Mouse (Mus musculus) MEL (cell line): ENCODE measurements around the gene Gnat1. TPM values are rescaled to one million over a fixed set of nuclear protein-coding genes. Genes with fewer than 3 reads are reported as not detected.

Experiments used
- DNase-seq: peaks from one replicate; pipeline ENCODE4 v3.0.0; 2011; ENCODE audit warnings: low read depth, low spot score
- H3K27ac ChIP-seq: 2 replicates; pipeline ENCODE4 v1.5.1; 2012; ENCODE audit warnings: low read depth, mild to moderate bottlenecking, control low read depth, low read length, moderate library complexity; ENCODE audit not compliant: control insufficient read depth
- H3K27me3 ChIP-seq, 2 experiments: fragments of 150-350 bp in 1 of 2; sonication (generic) in 1 of 2; 2 replicates each; pipeline ENCODE4 v1.6.1; 2012; ENCODE audit warnings: low read length in 2 of 2, mild to moderate bottlenecking in 2 of 2, improper control_type of control experiment in 1 of 2, moderate library complexity in 1 of 2; ENCODE audit not compliant: insufficient read depth in 2 of 2, control insufficient read depth in 1 of 2
- H3K36me3 ChIP-seq, 2 experiments: 2 replicates each; pipeline ENCODE4 v1.6.1; 2012 to 2014; ENCODE audit warnings: low read length in 2 of 2, improper control_type of control experiment in 1 of 2, inconsistent platforms in 1 of 2, mild to moderate bottlenecking in 1 of 2; ENCODE audit not compliant: insufficient read depth in 2 of 2, control insufficient read depth in 1 of 2
- H3K4me1 ChIP-seq, 2 experiments: fragments of 150-350 bp in 1 of 2; sonication (generic) in 1 of 2; 2 replicates each; pipeline ENCODE4 v1.6.1; 2012; ENCODE audit warnings: low read length in 2 of 2, improper control_type of control experiment in 1 of 2, mild to moderate bottlenecking in 1 of 2; ENCODE audit not compliant: insufficient read depth in 2 of 2, control insufficient read depth in 1 of 2
- H3K4me3 ChIP-seq, 2 experiments: fragments of 150-350 bp in 1 of 2; sonication (generic) in 1 of 2; 2 replicates each; pipeline ENCODE4 v1.5.1; 2012; ENCODE audit warnings: low read depth in 2 of 2, low read length in 2 of 2, mild to moderate bottlenecking in 2 of 2, moderate library complexity in 2 of 2, control low read depth in 1 of 2, improper control_type of control experiment in 1 of 2; ENCODE audit not compliant: control insufficient read depth in 1 of 2, insufficient read depth in 1 of 2
- H3K79me2 ChIP-seq: 2 replicates; pipeline ENCODE4 v1.6.1; 2012; ENCODE audit warnings: mild to moderate bottlenecking, low read length, moderate library complexity; ENCODE audit not compliant: control insufficient read depth, poor library complexity, insufficient read depth
- H3K9ac ChIP-seq: 2 replicates; pipeline ENCODE4 v1.6.1; 2012; ENCODE audit warnings: low read depth, mild to moderate bottlenecking, control low read depth, low read length, moderate library complexity; ENCODE audit not compliant: control insufficient read depth, poor library complexity, severe bottlenecking
- H3K9me3 ChIP-seq: fragments of 150-350 bp; sonication (generic); replicated peaks from 2 replicates; pipeline ENCODE4 v1.6.1; 2012; ENCODE audit warnings: mild to moderate bottlenecking, low read length, improper control_type of control experiment, moderate library complexity; ENCODE audit not compliant: insufficient read depth
- BHLHE40 ChIP-seq: IDR thresholded peaks from 2 replicates; pipeline ENCODE4 v1.6.1; 2012; ENCODE audit warnings: low read depth, mild to moderate bottlenecking, inconsistent platforms, low read length, improper control_type of control experiment, borderline replicate concordance
- CHD1 ChIP-seq: IDR thresholded peaks from 2 replicates; pipeline ENCODE4 v1.6.1; 2012; ENCODE audit warnings: low read depth, mild to moderate bottlenecking, inconsistent platforms, low read length, improper control_type of control experiment
- CHD2 ChIP-seq: IDR thresholded peaks from 2 replicates; pipeline ENCODE4 v1.6.1; 2011; ENCODE audit warnings: low read length, improper control_type of control experiment
- CTCF ChIP-seq, 3 experiments: IDR thresholded peaks in 2 of 3; conservative IDR thresholded peaks in 1 of 3; 2 replicates each; pipeline ENCODE4 v1.5.1; 2011 to 2012; ENCODE audit warnings: low read length in 3 of 3, low read depth in 2 of 3, mild to moderate bottlenecking in 2 of 3, improper control_type of control experiment in 1 of 3, inconsistent platforms in 1 of 3, mixed read lengths in 1 of 3, moderate library complexity in 1 of 3; ENCODE audit not compliant: control insufficient read depth in 1 of 3, insufficient read depth in 1 of 3, poor library complexity in 1 of 3, severe bottlenecking in 1 of 3
- E2F4 ChIP-seq: IDR thresholded peaks from 2 replicates; pipeline ENCODE4 v1.6.1; 2011; ENCODE audit warnings: low read depth, low read length, improper control_type of control experiment, borderline replicate concordance
- ELF1 ChIP-seq: IDR thresholded peaks from 2 replicates; pipeline ENCODE4 v1.6.1; 2014; ENCODE audit warnings: low read depth, mild to moderate bottlenecking, inconsistent platforms, low read length, improper control_type of control experiment, moderate library complexity
- EP300 ChIP-seq, 2 experiments: IDR thresholded peaks; 2 replicates each; pipeline ENCODE4 v1.6.1; 2011; ENCODE audit warnings: improper control_type of control experiment in 2 of 2, low read length in 2 of 2, low read depth in 1 of 2, mild to moderate bottlenecking in 1 of 2
- ETS1 ChIP-seq: IDR thresholded peaks from 2 replicates; pipeline ENCODE4 v1.6.1; 2012; ENCODE audit warnings: low read depth, mild to moderate bottlenecking, inconsistent platforms, low read length, improper control_type of control experiment, moderate library complexity
- GABPA ChIP-seq: IDR thresholded peaks from 2 replicates; pipeline ENCODE4 v1.6.1; 2012; ENCODE audit warnings: low read depth, mild to moderate bottlenecking, inconsistent platforms, low read length, improper control_type of control experiment, moderate library complexity
- HCFC1 ChIP-seq: IDR thresholded peaks from 2 replicates; pipeline ENCODE4 v1.6.1; 2012; ENCODE audit warnings: low read depth, mild to moderate bottlenecking, inconsistent platforms, low read length, improper control_type of control experiment, moderate library complexity
- KAT2A ChIP-seq: conservative IDR thresholded peaks from 2 replicates; pipeline ENCODE4 v1.6.1; 2012; ENCODE audit warnings: low read depth, low read length, improper control_type of control experiment, inconsistent platforms
- MAFK ChIP-seq: IDR thresholded peaks from 2 replicates; pipeline ENCODE4 v1.6.1; 2011; ENCODE audit warnings: low read depth, mild to moderate bottlenecking, low read length, improper control_type of control experiment, borderline replicate concordance
- MAZ ChIP-seq: IDR thresholded peaks from 2 replicates; pipeline ENCODE4 v1.6.1; 2012; ENCODE audit warnings: low read depth, mild to moderate bottlenecking, inconsistent platforms, low read length, improper control_type of control experiment
- MEF2A ChIP-seq: IDR thresholded peaks from 2 replicates; pipeline ENCODE4 v1.6.1; 2014; ENCODE audit warnings: low read depth, mild to moderate bottlenecking, inconsistent platforms, low read length, improper control_type of control experiment; ENCODE audit not compliant: poor library complexity, insufficient replicate concordance, severe bottlenecking; ENCODE audit errors: extremely low read depth
- MXI1 ChIP-seq: IDR thresholded peaks from 2 replicates; pipeline ENCODE4 v1.6.1; 2011; ENCODE audit warnings: mild to moderate bottlenecking, low read depth, low read length, improper control_type of control experiment
- NELFE ChIP-seq: IDR thresholded peaks from 2 replicates; pipeline ENCODE4 v1.6.1; 2011; ENCODE audit warnings: low read depth, low read length, improper control_type of control experiment
- NRF1 ChIP-seq: IDR thresholded peaks from 2 replicates; pipeline ENCODE4 v1.6.1; 2014; ENCODE audit warnings: low read depth, mild to moderate bottlenecking, inconsistent platforms, low read length, improper control_type of control experiment, moderate library complexity; ENCODE audit not compliant: poor library complexity, insufficient read depth, severe bottlenecking
- POLR2A ChIP-seq, 2 experiments: IDR thresholded peaks; 2 replicates each; pipeline ENCODE4 v1.6.1; 2011 to 2012; ENCODE audit warnings: low read length in 2 of 2, mild to moderate bottlenecking in 2 of 2, control low read depth in 1 of 2, improper control_type of control experiment in 1 of 2, low read depth in 1 of 2, moderate library complexity in 1 of 2; ENCODE audit not compliant: control insufficient read depth in 1 of 2, insufficient read depth in 1 of 2, poor library complexity in 1 of 2
- POLR2AphosphoS2 ChIP-seq: IDR thresholded peaks from 2 replicates; pipeline ENCODE4 v1.6.1; 2011; ENCODE audit warnings: low read length, improper control_type of control experiment
- POLR2AphosphoS5 ChIP-seq: IDR thresholded peaks from 2 replicates; pipeline ENCODE4 v1.6.1; 2012; ENCODE audit warnings: low read depth, borderline replicate concordance, mild to moderate bottlenecking, inconsistent platforms, low read length, moderate library complexity, mixed read lengths
- RAD21 ChIP-seq: IDR thresholded peaks from 2 replicates; pipeline ENCODE4 v1.6.1; 2011; ENCODE audit warnings: mild to moderate bottlenecking, low read depth, low read length, improper control_type of control experiment
- RCOR1 ChIP-seq: IDR thresholded peaks from 2 replicates; pipeline ENCODE4 v1.6.1; 2012; ENCODE audit warnings: low read depth, mild to moderate bottlenecking, inconsistent platforms, low read length, improper control_type of control experiment
- SIN3A ChIP-seq: IDR thresholded peaks from 2 replicates; pipeline ENCODE4 v1.6.1; 2012; ENCODE audit warnings: low read length, improper control_type of control experiment, inconsistent platforms
- SMC3 ChIP-seq: IDR thresholded peaks from 2 replicates; pipeline ENCODE4 v1.6.1; 2011; ENCODE audit warnings: low read depth, low read length, improper control_type of control experiment
- TAL1 ChIP-seq: IDR thresholded peaks from 2 replicates; pipeline ENCODE4 v1.6.1; 2012; ENCODE audit warnings: mild to moderate bottlenecking, inconsistent platforms, low read length, moderate library complexity, mixed read lengths
- TBP ChIP-seq: IDR thresholded peaks from 2 replicates; pipeline ENCODE4 v1.8.0; 2011; ENCODE audit warnings: low read depth, low read length, improper control_type of control experiment
- TCF12 ChIP-seq: IDR thresholded peaks from 2 replicates; pipeline ENCODE4 v1.6.1; 2014; ENCODE audit warnings: low read depth, mild to moderate bottlenecking, inconsistent platforms, low read length, improper control_type of control experiment, moderate library complexity
- UBTF ChIP-seq: IDR thresholded peaks from 2 replicates; pipeline ENCODE4 v1.6.1; 2012; ENCODE audit warnings: low read depth, mild to moderate bottlenecking, inconsistent platforms, low read length, improper control_type of control experiment, moderate library complexity, borderline replicate concordance; ENCODE audit not compliant: insufficient read depth
- USF1 ChIP-seq: IDR thresholded peaks from 2 replicates; pipeline ENCODE4 v1.6.1; 2014; ENCODE audit warnings: low read depth, mild to moderate bottlenecking, inconsistent platforms, low read length, improper control_type of control experiment, moderate library complexity
- ZKSCAN1 ChIP-seq: IDR thresholded peaks from 2 replicates; pipeline ENCODE4 v1.6.1; 2012; ENCODE audit warnings: low read depth, mild to moderate bottlenecking, inconsistent platforms, low read length, improper control_type of control experiment, moderate library complexity
- ZNF384 ChIP-seq: IDR thresholded peaks from 2 replicates; pipeline ENCODE4 v1.6.1; 2012; ENCODE audit warnings: low read depth, mild to moderate bottlenecking, inconsistent platforms, low read length, improper control_type of control experiment
- polyA plus RNA-seq, 2 experiments: library from polyadenylated mRNA; stranded (reverse) in 1 of 2; unstranded in 1 of 2; fragments of >175 nt in 1 of 2; fragments of >200 nt in 1 of 2; gene quantifications; 2 replicates each; pipeline versions ENCODE4 v1.2.1 to v1.2.4; 2012; ENCODE audit warnings: low replicate concordance in 2 of 2, low read depth in 1 of 2; ENCODE audit not compliant: insufficient read length in 2 of 2, insufficient read depth in 1 of 2, missing spikeins in 1 of 2
- total RNA-seq: library from RNA; depleted of rRNA; stranded (reverse); fragments of 300-350 nt; gene quantifications from 2 replicates; pipeline ENCODE4 v1.2.3, GENCODE M21; 2012

Gene Gnat1
- total and polyA plus RNA-seq, 3 experiments = 0.27 to 326 TPM; not detected in 1

DNA sequence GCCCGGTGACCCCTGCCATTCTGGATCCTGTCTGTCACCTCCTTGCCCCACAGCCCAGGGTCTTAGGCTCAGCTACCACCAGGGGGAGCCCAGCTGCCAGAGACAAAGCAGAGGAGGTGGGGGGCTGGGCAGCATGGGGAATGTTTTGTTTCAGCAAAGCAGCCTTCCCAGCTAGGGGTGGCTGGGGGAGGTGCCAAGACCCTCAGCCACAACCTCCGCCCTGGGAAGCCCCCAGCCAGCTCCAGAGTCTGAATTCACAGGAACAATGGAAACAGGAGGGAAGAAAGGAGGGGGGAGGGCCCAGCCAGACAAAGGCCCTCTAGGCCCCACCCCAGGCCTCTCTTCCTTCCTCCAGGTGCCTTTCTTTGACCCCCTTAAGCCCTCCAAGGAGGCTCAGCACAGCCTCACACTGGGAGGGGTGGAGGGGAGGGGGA is 52.7 kb downstream of the Gnat1 start:
- TF ChIP-seq CTCF (IDR thresholded peaks at IDR 0.05 in 2 of 3, conservative IDR thresholded peaks at IDR 0.05 in 1 of 3; ENCODE audit: control insufficient read depth in 1 of 3, insufficient read depth in 1 of 3, low read depth in 2 of 3, low read length in 3 of 3, poor library complexity in 1 of 3, severe bottlenecking in 1 of 3) = peak; percentile 72 to 91 (median 81)
- no peak for TF ChIP-seq POLR2AphosphoS5
- TF ChIP-seq HCFC1 = peak; percentile 36; the same call in 1 of the 2 replicates
- no peak for TF ChIP-seq TAL1
- no peak for TF ChIP-seq MXI1
- TF ChIP-seq EP300 (IDR thresholded peaks at IDR 0.05; ENCODE audit: low read depth in 1 of 2, low read length in 2 of 2) = no peak
- TF ChIP-seq MAZ = peak; percentile 57; the same call in 1 of the 2 replicates
- peak; percentile 66 for TF ChIP-seq SMC3
- no peak for TF ChIP-seq UBTF
- no peak for TF ChIP-seq GABPA
- no peak for TF ChIP-seq USF1
- no peak for TF ChIP-seq ZNF384
- TF ChIP-seq MAFK = no peak
- no peak for TF ChIP-seq RCOR1
- TF ChIP-seq TBP = no peak
- no peak for TF ChIP-seq NRF1
- TF ChIP-seq MEF2A = no peak
- TF ChIP-seq RAD21 = peak; percentile 27
- TF ChIP-seq CHD1 = no peak
- TF ChIP-seq SIN3A = peak; percentile 48; the same call in 1 of the 2 replicates
- TF ChIP-seq NELFE = no peak
- 0 out of 2 replicates have a peak, but pooled peaks have one; percentile 36 for TF ChIP-seq BHLHE40
- no peak for TF ChIP-seq KAT2A
- no peak for TF ChIP-seq ZKSCAN1
- TF ChIP-seq CHD2 = peak; percentile 59
- no peak for TF ChIP-seq POLR2A (IDR thresholded peaks at IDR 0.05; ENCODE audit: control insufficient read depth in 1 of 2, insufficient read depth in 1 of 2, low read depth in 1 of 2, low read length in 2 of 2, poor library complexity in 1 of 2)
- TF ChIP-seq POLR2AphosphoS2 = no peak
- TF ChIP-seq ELF1 = no peak
- TF ChIP-seq TCF12 = no peak
- TF ChIP-seq E2F4 = no peak
- 0 out of 2 replicates have a peak, but pooled peaks have one; percentile 12 for TF ChIP-seq ETS1
- peaks cover 13 to 28% of the 10 kb centered on the region in 2 experiments for H3K4me1 ChIP-seq
- no peak overlapping the region for H3K9ac ChIP-seq
- DNase-seq = peak; percentile 69
- no peak overlapping the region for H3K27ac ChIP-seq
- H3K27me3 ChIP-seq = no peaks in the 10 kb centered on the region
- no peak overlapping the region for H3K4me3 ChIP-seq
- no peaks in the 10 kb centered on the region for H3K9me3 ChIP-seq
- peaks cover 1 to 18% of the 10 kb centered on the region in 2 experiments; a peak in 3 of 4 replicates for H3K36me3 ChIP-seq
- H3K79me2 ChIP-seq = peaks cover 47% of the 10 kb centered on the region
